Mouse (Mus musculus): Measurements from ENCODE around the gene Phlda3.
A peak's percentile ranks its signal among the peaks of the same experiment; 100 is the strongest.

DNA sequence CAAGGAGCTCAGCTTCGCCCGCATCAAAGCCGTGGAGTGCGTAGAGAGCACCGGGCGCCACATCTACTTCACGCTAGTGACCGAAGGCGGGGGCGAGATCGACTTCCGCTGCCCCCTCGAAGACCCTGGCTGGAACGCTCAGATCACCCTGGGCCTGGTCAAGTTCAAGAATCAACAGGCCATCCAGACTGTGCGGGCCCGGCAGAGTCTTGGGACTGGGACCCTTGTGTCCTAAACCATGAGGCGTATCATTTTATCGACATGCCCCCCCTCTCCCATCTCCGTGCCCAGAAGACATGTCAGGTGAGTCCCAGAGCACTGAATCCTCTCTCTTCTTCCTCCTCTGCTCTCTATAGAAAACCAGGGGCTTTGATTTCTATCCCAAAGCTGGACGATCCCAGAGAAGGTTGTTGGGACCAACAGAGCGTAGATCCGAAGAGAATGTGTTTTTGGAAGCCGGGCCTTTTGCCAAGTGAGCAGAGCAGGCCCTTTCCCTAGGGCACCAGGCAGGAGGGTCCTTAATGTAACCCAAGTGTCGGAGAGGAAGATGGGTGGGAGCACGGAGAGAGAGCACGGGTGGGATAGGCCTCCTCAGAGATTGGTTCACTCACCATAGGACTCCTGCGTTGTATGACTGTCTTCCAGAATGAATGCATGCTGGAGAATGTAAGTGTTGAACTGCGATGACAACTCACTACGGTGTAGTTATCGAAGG, 830 bp downstream of the Phlda3 start:
- 0 out of 2 replicates have a peak, but pooled peaks have one; percentile 40 for TF ChIP-seq POLR2A (IDR thresholded peaks at IDR 0.05; ENCODE audit: control insufficient read depth, extremely low read depth, insufficient read depth, low read length, poor library complexity)
- TF ChIP-seq CTCF (IDR thresholded peaks at IDR 0.05; ENCODE audit: borderline replicate concordance, control insufficient read depth, extremely low read depth, insufficient read depth, low read length, poor library complexity) = no peak
